Mouse (Mus musculus) myocyte (in vitro differentiated cells): ENCODE measurements at regions not wholly inside any gene's neighbourhood (a gene's known extent, or its start where the extent isn't known, plus 50 kb on each side); places are given as distances from the start of the nearest gene placed in this dataset.

Experiments used
- H3K27me3 ChIP-seq: one replicate; pipeline ENCODE4 v1.6.1; 2011; ENCODE audit not compliant: control insufficient read depth, insufficient read depth, insufficient read length
- H3K36me3 ChIP-seq: one replicate; pipeline ENCODE4 v1.6.1; 2011; ENCODE audit not compliant: control insufficient read depth, insufficient read depth
- H3K4me2 ChIP-seq: one replicate; pipeline ENCODE4 v1.6.1; 2011; ENCODE audit warnings: low read depth, control low read depth
- H3K4me3 ChIP-seq: one replicate; pipeline ENCODE4 v1.5.1; 2011; ENCODE audit warnings: mild to moderate bottlenecking, control low read depth, moderate library complexity
- H3K79me2 ChIP-seq: one replicate; pipeline ENCODE4 v1.6.1; 2011; ENCODE audit not compliant: control insufficient read depth, insufficient read depth
- H3ac ChIP-seq: one replicate; pipeline ENCODE4 v1.6.1; 2011; ENCODE audit not compliant: control insufficient read depth, insufficient read length
- CEBPB ChIP-seq: IDR thresholded peaks from 2 replicates; pipeline ENCODE4 v1.6.1; 2011; ENCODE audit warnings: mild to moderate bottlenecking, moderate library complexity; ENCODE audit not compliant: poor library complexity, insufficient read depth, severe bottlenecking
- E2F4 ChIP-seq: IDR thresholded peaks from one replicate; pipeline ENCODE4 v1.6.1; 2011; ENCODE audit warnings: mild to moderate bottlenecking, control low read depth, moderate library complexity; ENCODE audit not compliant: insufficient read depth
- MAX ChIP-seq: IDR thresholded peaks from one replicate; pipeline ENCODE4 v1.6.1; 2011; ENCODE audit warnings: low read depth, mild to moderate bottlenecking, control low read depth
- MYOD1 ChIP-seq, 3 experiments: IDR thresholded peaks; one replicate each; pipeline ENCODE4 v1.6.1; 2011; ENCODE audit warnings: control low read depth in 2 of 3, low read depth in 2 of 3, mild to moderate bottlenecking in 2 of 3, moderate library complexity in 1 of 3; ENCODE audit not compliant: insufficient read length in 2 of 3, control insufficient read depth in 1 of 3
- MYOG ChIP-seq, 3 experiments: IDR thresholded peaks; one replicate each; pipeline ENCODE4 v1.6.1; 2011; ENCODE audit warnings: control low read depth in 2 of 3, low read depth in 2 of 3, mild to moderate bottlenecking in 2 of 3; ENCODE audit not compliant: insufficient read length in 2 of 3, control insufficient read depth in 1 of 3, insufficient read depth in 1 of 3
- POLR2A ChIP-seq: IDR thresholded peaks from one replicate; pipeline ENCODE4 v1.6.1; 2011; ENCODE audit warnings: low read depth, mild to moderate bottlenecking, control low read depth, moderate library complexity; ENCODE audit not compliant: insufficient read length
- POLR2AphosphoS2 ChIP-seq: IDR thresholded peaks from one replicate; pipeline ENCODE4 v1.6.1; 2011; ENCODE audit warnings: low read depth, control low read depth; ENCODE audit not compliant: insufficient read length
- REST ChIP-seq: IDR thresholded peaks from one replicate; pipeline ENCODE4 v1.6.1; 2011; ENCODE audit warnings: mild to moderate bottlenecking, control low read depth, moderate library complexity; ENCODE audit not compliant: insufficient read depth, insufficient read length
- SRF ChIP-seq: IDR thresholded peaks from one replicate; pipeline ENCODE4 v1.6.1; 2011; ENCODE audit warnings: low read depth; ENCODE audit not compliant: control insufficient read depth, insufficient read length
- TCF12 ChIP-seq: IDR thresholded peaks from one replicate; pipeline ENCODE4 v1.6.1; 2011; ENCODE audit warnings: mild to moderate bottlenecking, control low read depth; ENCODE audit not compliant: poor library complexity, insufficient read depth, severe bottlenecking
- TCF3 ChIP-seq: IDR thresholded peaks from one replicate; pipeline ENCODE4 v1.6.1; 2011; ENCODE audit warnings: low read depth, control low read depth; ENCODE audit not compliant: insufficient read length
- USF1 ChIP-seq: IDR thresholded peaks from one replicate; pipeline ENCODE4 v1.6.1; 2011; ENCODE audit warnings: low read depth, mild to moderate bottlenecking, control low read depth, moderate library complexity

DNA sequence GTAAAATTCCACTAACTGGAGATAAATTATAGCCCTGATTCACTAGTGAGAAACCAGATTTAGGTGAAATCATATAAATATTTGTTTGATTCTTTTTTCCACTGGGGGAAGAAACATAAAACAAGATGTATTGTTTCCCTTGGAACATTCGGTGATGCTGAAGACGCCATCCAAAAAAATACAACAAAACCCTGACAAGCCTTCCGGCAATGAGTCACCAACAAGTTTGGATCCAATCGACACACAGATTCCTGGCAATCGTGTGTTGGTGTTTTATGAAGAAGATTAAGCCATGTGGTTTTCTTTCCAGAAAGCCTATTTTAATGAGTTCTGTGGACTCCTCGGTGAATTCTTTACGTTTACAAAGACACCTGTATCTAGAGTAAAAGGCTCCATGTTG is 157.2 kb upstream of the Supt20 start:
- H3ac ChIP-seq, result no peak overlapping the region
- peak overlapping the region; percentile 24 for H3K4me2 ChIP-seq
- no peaks in the 10 kb centered on the region for H3K27me3 ChIP-seq
- H3K79me2 ChIP-seq, result no peaks in the 10 kb centered on the region
- TF ChIP-seq USF1, result no peak
- H3K36me3 ChIP-seq, result no peaks in the 10 kb centered on the region
- H3K4me3 ChIP-seq, result no peak overlapping the region

- no peaks in the 10 kb centered on the region for H3K36me3 ChIP-seq
- H3K4me3 ChIP-seq, result no peak overlapping the region
- H3K4me2 ChIP-seq, result no peak overlapping the region
- no peaks in the 10 kb centered on the region for H3K27me3 ChIP-seq
- H3K79me2 ChIP-seq, result no peaks in the 10 kb centered on the region
- no peak overlapping the region for H3ac ChIP-seq
- no peak for TF ChIP-seq REST
- no peak for TF ChIP-seq MYOG (IDR thresholded peaks at IDR 0.05; ENCODE audit: control insufficient read depth in 1 of 3, insufficient read depth in 1 of 3, insufficient read length in 2 of 3, low read depth in 2 of 3)
- no peak for TF ChIP-seq USF1
- TF ChIP-seq MAX, result no peak
- no peak for TF ChIP-seq POLR2A
- no peak for TF ChIP-seq TCF12
- no peak for TF ChIP-seq SRF
- no peak for TF ChIP-seq MYOD1 (IDR thresholded peaks at IDR 0.05; ENCODE audit: control insufficient read depth in 1 of 3, insufficient read length in 2 of 3, low read depth in 2 of 3)
- TF ChIP-seq TCF3, result no peak
- TF ChIP-seq CEBPB, result no peak
- TF ChIP-seq POLR2AphosphoS2, result no peak
- TF ChIP-seq E2F4, result no peak
Observed at GRCm38 (mm10) chr3:54538055-54538454, 154.6 kb upstream of the Supt20 start.

- H3ac ChIP-seq, result no peak overlapping the region
- H3K4me3 ChIP-seq, result no peak overlapping the region
- TF ChIP-seq CEBPB, result no peak
- TF ChIP-seq MYOD1 (IDR thresholded peaks at IDR 0.05; ENCODE audit: control insufficient read depth in 1 of 3, insufficient read length in 2 of 3, low read depth in 2 of 3), result peak in 2 of 3 experiments; percentile 24 to 29
- TF ChIP-seq TCF12, result no peak
- TF ChIP-seq POLR2A, result no peak
- TF ChIP-seq E2F4, result no peak
- H3K79me2 ChIP-seq, result no peaks in the 10 kb centered on the region
- H3K36me3 ChIP-seq, result no peaks in the 10 kb centered on the region
- no peaks in the 10 kb centered on the region for H3K27me3 ChIP-seq
- H3K4me2 ChIP-seq, result peak overlapping the region; percentile 66
Observed at GRCm38 (mm10) chr3:54540540-54541080, 152.0 kb upstream of the Supt20 start.

DNA sequence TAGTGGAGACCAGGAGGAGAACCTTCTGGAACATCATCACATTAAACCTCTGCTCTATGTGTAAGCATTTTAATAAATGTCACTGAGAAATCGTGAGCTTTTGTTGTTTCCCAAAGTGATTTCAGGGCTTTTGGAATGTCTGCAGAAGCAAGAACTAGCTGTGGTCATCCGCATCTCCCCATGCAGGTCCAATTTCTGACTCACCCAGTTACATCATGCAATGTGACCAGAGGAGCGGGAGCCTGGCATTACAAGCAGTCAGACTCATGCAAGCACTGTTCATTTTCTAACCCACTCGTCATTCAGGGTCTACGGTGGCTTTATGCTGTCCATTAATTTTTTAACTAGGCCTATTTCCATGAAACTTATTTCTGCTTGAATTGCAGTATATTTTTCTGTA is 151.2 kb upstream of the Supt20 start:
- Histone ChIP-seq H3K4me2 (peak overlapping the region; percentile 66), H3K4me3 (no peak overlapping the region), H3ac (no peak overlapping the region), H3K36me3 (no peaks in the 10 kb centered on the region), H3K27me3 (no peaks in the 10 kb centered on the region), H3K79me2 (no peaks in the 10 kb centered on the region)
- peak; percentile 15 for TF ChIP-seq USF1
- TF ChIP-seq REST, result no peak
- TF ChIP-seq CEBPB, result peak; percentile 88
- TF ChIP-seq TCF12, result no peak
- peak; percentile 34 for TF ChIP-seq MAX
- TF ChIP-seq E2F4, result no peak

DNA sequence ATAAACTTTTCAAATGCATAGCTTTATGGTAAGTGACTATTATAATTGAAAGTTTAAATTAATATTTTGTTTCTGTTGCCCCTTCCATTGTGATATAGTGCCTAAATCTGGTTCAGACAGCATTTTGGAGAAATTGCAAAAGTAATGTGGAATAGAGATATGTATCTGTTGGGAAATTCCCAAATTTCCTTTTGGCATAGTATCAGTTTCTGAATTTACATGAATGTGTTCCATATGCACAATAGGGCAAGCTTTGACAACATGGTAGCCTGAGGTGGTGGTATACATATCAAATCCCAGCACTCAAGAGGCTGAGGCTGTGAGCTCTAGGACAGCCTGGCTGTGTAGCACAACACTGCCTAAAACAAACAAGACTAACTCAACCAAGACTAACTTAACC is 147.2 kb upstream of the Supt20 start:
- TF ChIP-seq TCF12, result no peak
- no peak for TF ChIP-seq POLR2A
- TF ChIP-seq POLR2AphosphoS2, result no peak
- TF ChIP-seq MAX, result no peak
- no peak for TF ChIP-seq SRF
- TF ChIP-seq TCF3, result no peak
- TF ChIP-seq E2F4, result no peak
- TF ChIP-seq MYOD1 (IDR thresholded peaks at IDR 0.05; ENCODE audit: control insufficient read depth in 1 of 3, insufficient read length in 2 of 3, low read depth in 2 of 3), result no peak
- TF ChIP-seq REST, result no peak
- no peak for TF ChIP-seq USF1
- no peak for TF ChIP-seq MYOG (IDR thresholded peaks at IDR 0.05; ENCODE audit: control insufficient read depth in 1 of 3, insufficient read depth in 1 of 3, insufficient read length in 2 of 3, low read depth in 2 of 3)
- no peak for TF ChIP-seq CEBPB

More for the DNA sequence above, 147.2 kb upstream of the Supt20 start:
- no peak overlapping the region for H3K4me2 ChIP-seq
- no peaks in the 10 kb centered on the region for H3K36me3 ChIP-seq
- H3ac ChIP-seq, result no peak overlapping the region
- H3K4me3 ChIP-seq, result no peak overlapping the region
- no peaks in the 10 kb centered on the region for H3K27me3 ChIP-seq
- no peaks in the 10 kb centered on the region for H3K79me2 ChIP-seq
